Mouse (Mus musculus): ENCODE results near the gene Slc5a10. TPM values are rescaled to one million over a fixed set of nuclear protein-coding genes. Genes with fewer than 3 reads are reported as not detected.

Slc5a10 gene
- polyA plus RNA-seq, 1 experiment from 2014 or later: not detected

DNA sequence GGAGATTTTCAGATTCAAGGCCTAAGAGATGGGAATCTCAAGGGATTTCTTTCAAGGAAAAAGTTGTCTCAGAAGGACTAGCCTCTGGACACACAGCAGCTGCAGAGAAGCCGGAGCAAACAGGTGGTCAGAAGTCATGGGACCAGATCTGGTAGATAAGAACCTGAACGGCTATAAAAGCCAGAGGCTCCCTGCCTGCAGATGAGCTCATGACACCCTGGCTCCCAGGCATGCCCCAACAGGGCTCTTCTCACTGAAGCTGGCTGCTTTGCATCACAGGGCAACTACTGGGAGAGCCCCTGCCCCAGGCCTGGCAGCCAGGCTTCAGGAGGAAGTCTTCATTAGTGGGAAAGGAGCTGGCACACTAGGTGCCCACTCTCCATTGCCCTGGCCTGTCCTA is 45.3 kb downstream of the Slc5a10 start:
- no peak overlapping the region for H3K9ac ChIP-seq
- H3K27me3 ChIP-seq (ENCODE audit: control insufficient read depth, insufficient read depth, low read length): no peaks in the 10 kb centered on the region
- no peaks in the 10 kb centered on the region for H3K36me3 ChIP-seq (replicated peaks; ENCODE audit: control insufficient read depth, insufficient read depth)
- no peak overlapping the region for H3K4me2 ChIP-seq (replicated peaks)
- H3K27ac ChIP-seq: no peak overlapping the region
- DNase-seq (ENCODE audit: low spot score): no peak
- H3K4me3 ChIP-seq (replicated peaks; ENCODE audit: low read length): no peak overlapping the region
- H3K9me3 ChIP-seq (ENCODE audit: control insufficient read depth, low read length): no peaks in the 10 kb centered on the region
- no peak for ATAC-seq (ENCODE audit: low FRiP score)
- 0 out of 2 replicates have a peak, but pooled peaks cover 7% of the 10 kb centered on the region for H3K4me1 ChIP-seq (replicated peaks; ENCODE audit: control insufficient read depth, insufficient read depth, low read length)
- 60% methylated on average over 2 of the region's 2 CpGs for WGBS

DNA sequence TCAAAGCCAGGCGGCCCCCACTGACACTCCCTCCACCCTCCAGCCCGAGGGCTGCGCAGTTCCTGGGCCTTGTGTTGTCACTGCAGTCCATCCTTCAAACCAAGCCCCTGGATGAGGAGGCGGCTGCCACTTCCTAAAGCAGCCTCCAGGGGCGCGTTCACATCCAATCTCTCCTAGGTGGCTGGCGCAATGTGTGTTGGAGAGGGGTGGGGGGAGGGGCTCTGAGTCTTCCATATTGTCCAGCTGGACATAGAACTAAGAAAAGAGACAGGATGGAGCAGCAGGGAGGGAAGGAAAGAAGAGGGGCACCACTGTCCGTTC is 45.8 kb downstream of the Slc5a10 start:
- no peak overlapping the region for H3K9ac ChIP-seq

DNA sequence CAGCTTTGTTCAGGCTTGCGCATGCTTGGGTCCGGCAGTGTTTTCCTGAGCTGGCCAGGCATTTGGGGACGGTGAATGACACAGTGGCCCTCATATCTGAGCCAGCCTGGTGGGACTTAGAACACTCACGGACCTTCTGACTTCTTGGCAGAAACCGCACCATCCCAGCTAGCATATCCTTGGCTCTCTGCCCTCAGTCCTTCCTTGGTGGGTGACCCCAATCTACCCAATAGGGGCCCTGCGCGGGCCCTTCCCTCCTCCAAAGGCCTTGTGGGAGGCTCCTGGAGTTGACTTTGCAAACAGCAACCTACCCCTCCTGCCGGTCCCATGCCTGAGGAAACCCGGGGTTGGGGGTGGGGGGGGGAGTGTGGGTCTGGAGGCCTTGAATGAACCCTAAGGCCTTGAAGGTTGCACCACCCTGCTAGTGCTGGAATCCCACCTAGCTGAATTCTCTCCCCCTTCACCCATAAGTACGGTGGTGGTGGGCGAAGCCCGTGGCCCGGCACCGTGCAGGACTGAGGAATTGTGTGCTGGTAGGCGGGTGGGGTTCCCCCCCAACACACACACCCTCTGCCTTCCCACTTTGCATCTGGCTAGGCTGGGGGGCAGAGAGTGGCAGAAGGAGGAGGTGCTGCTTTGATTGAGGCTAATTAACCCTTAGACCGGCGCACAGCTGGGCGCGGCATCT is 46.3 kb downstream of the Slc5a10 start:
- 0 out of 2 replicates have a peak, but pooled peaks cover 7% of the 10 kb centered on the region for H3K4me1 ChIP-seq (replicated peaks; ENCODE audit: control insufficient read depth, insufficient read depth, low read length)
- H3K36me3 ChIP-seq (replicated peaks; ENCODE audit: control insufficient read depth, insufficient read depth): no peaks in the 10 kb centered on the region
- H3K4me2 ChIP-seq (replicated peaks): peak overlapping the region; percentile 19; the same call in 1 of the 2 replicates
- no peaks in the 10 kb centered on the region for H3K27me3 ChIP-seq (ENCODE audit: control insufficient read depth, insufficient read depth, low read length)
- no peak overlapping the region for H3K4me3 ChIP-seq (replicated peaks; ENCODE audit: low read length)
- no peaks in the 10 kb centered on the region for H3K9me3 ChIP-seq (ENCODE audit: control insufficient read depth, low read length)
- H3K9ac ChIP-seq: no peak overlapping the region
- no peak overlapping the region for H3K27ac ChIP-seq
- ATAC-seq (ENCODE audit: low FRiP score) (0 out of 2 replicates have a peak, but pooled peaks have one; percentile 24), DNase-seq (ENCODE audit: low spot score) (no peak)
- 22% methylated on average over 19 of the region's 19 CpGs for WGBS

More for the DNA sequence above, 45.8 kb downstream of the Slc5a10 start:
- H3K36me3 ChIP-seq (replicated peaks; ENCODE audit: control insufficient read depth, insufficient read depth): no peaks in the 10 kb centered on the region
- ATAC-seq (ENCODE audit: low FRiP score): peak; percentile 48; the same call in 1 of the 2 replicates
- peak overlapping the region; percentile 19; the same call in 1 of the 2 replicates for H3K4me2 ChIP-seq (replicated peaks)
- no peaks in the 10 kb centered on the region for H3K9me3 ChIP-seq (ENCODE audit: control insufficient read depth, low read length)
- H3K4me1 ChIP-seq (replicated peaks; ENCODE audit: control insufficient read depth, insufficient read depth, low read length): 0 out of 2 replicates have a peak, but pooled peaks cover 7% of the 10 kb centered on the region
- no peak overlapping the region for H3K4me3 ChIP-seq (replicated peaks; ENCODE audit: low read length)
- no peak overlapping the region for H3K27ac ChIP-seq
- 5% methylated on average over 8 of the region's 8 CpGs for WGBS
- DNase-seq (ENCODE audit: low spot score): peak; percentile 52
- no peaks in the 10 kb centered on the region for H3K27me3 ChIP-seq (ENCODE audit: control insufficient read depth, insufficient read depth, low read length)

DNA sequence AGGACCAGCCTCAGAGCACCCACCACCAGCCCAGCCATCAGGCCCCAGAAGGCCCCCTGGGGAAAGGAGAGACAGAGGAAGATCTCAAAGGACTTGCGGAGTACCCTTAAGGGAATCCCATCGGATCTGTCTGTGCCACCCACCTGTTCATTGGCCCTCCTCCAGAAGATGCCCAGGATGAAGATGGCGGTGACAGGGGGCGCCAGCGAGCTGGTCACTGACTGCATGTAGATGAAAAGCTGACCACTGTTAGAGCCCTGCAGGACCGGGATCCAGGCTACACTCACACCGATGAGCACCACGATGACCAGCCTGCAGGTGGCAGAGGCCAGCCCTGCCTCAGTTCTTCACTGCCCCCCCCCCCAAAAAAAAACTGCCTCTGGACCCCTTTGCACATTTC is 46.9 kb downstream of the Slc5a10 start:
- H3K36me3 ChIP-seq (replicated peaks; ENCODE audit: control insufficient read depth, insufficient read depth): no peaks in the 10 kb centered on the region
- no peak overlapping the region for H3K27ac ChIP-seq
- 25% methylated on average over 7 of the region's 8 CpGs for WGBS
- H3K9ac ChIP-seq: no peak overlapping the region
- no peaks in the 10 kb centered on the region for H3K27me3 ChIP-seq (ENCODE audit: control insufficient read depth, insufficient read depth, low read length)
- ATAC-seq (ENCODE audit: low FRiP score) (no peak), DNase-seq (ENCODE audit: low spot score) (no peak)
- H3K4me2 ChIP-seq (replicated peaks): no peak overlapping the region
- H3K4me1 ChIP-seq (replicated peaks; ENCODE audit: control insufficient read depth, insufficient read depth, low read length): 0 out of 2 replicates have a peak, but pooled peaks cover 7% of the 10 kb centered on the region
- H3K4me3 ChIP-seq (replicated peaks; ENCODE audit: low read length): no peak overlapping the region
- H3K9me3 ChIP-seq (ENCODE audit: control insufficient read depth, low read length): no peaks in the 10 kb centered on the region

DNA sequence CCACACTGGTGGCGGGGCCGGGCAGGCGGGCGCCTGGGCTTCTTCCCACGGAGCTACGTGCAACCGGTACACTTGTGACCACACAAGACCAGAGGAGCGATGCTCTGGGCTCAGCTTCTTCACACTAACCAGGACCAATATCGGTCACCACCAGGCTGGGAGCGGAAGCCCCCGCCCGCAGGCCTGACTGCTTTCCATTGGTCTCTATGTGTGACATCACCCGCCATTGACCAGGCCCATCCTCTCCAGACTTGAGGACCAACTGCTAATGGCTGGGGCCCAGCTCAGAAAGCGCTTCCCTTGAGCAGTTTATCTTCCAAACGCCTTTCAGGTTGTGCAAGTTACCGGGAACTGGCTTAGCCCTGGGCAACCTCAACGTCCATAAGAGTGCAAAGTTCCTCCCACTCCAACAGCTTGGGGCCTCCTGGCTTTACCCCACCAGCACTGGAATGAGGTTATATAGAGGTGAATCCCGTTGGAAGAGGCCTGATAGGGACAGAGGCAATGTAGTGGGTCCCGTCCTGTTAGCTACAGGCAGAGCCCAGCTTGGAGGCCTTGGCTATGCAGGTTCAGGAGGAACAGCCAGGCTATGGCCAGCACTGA is 48.7 kb downstream of the Slc5a10 start:
- Histone ChIP-seq H3K4me2 (replicated peaks) (no peak overlapping the region), H3K4me3 (replicated peaks; ENCODE audit: low read length) (no peak overlapping the region), H3K27me3 (ENCODE audit: control insufficient read depth, insufficient read depth, low read length) (no peaks in the 10 kb centered on the region), H3K4me1 (replicated peaks; ENCODE audit: control insufficient read depth, insufficient read depth, low read length) (0 out of 2 replicates have a peak, but pooled peaks cover 7% of the 10 kb centered on the region), H3K9ac (no peak overlapping the region), H3K9me3 (ENCODE audit: control insufficient read depth, low read length) (no peaks in the 10 kb centered on the region), H3K36me3 (replicated peaks; ENCODE audit: control insufficient read depth, insufficient read depth) (no peaks in the 10 kb centered on the region), H3K27ac (no peak overlapping the region)
- 69% methylated on average over 19 of the region's 19 CpGs for WGBS
- no peak for ATAC-seq (ENCODE audit: low FRiP score)
- DNase-seq (ENCODE audit: low spot score): no peak

DNA sequence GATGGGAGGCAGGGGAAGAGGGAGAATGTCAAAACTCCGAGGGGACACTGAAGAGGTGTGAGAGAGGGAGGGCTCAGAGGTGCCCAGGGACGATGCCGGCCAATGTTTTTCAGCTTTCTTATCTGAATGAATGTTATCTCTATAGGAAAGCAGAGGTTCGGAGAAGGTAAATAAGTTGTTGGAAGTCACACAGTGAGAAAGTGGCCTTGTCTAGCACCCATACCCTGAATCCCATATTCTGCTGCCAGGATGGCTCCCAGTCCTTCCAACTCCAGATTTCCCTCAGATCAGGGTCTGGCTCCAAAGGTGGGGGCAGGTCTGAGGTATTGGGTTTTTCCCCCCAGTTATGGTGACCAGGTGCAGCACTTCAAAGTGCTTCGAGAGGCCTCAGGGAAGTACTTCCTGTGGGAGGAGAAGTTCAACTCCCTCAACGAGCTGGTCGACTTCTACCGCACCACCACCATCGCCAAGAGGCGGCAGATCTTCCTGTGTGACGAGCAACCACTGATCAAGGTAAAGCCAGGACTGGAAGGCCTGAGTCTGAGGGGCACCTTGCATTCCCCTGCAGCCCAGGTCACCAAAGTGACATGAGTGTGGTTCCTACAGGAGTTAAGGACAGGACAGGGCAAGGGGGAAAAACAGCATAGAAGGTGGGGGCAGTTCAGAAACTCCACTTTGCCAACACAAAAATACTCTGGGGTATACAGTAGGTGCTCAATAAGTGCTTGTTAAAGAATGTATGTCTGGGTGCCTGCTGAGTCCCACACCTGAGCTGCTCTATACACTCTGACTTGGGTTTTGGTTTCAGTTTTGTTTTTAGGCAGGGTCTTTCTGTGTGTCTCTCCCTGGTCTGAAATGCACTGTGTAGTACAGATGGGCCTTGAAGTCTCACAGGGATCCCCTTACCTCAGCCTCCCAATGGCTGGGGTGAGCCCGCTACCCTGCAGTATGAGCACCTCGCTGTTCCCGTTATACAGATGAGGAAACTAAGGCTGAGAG is 50.8 kb downstream of the Slc5a10 start:
- no peaks in the 10 kb centered on the region for H3K27me3 ChIP-seq (ENCODE audit: control insufficient read depth, insufficient read depth, low read length)
- WGBS: 88% methylated on average over 14 of the region's 14 CpGs
- H3K9ac ChIP-seq: no peak overlapping the region
- H3K4me2 ChIP-seq (replicated peaks): no peak overlapping the region
- H3K4me1 ChIP-seq (replicated peaks; ENCODE audit: control insufficient read depth, insufficient read depth, low read length): 0 out of 2 replicates have a peak, but pooled peaks cover 4% of the 10 kb centered on the region
- no peak overlapping the region for H3K27ac ChIP-seq
- DNase-seq (ENCODE audit: low spot score) (no peak), ATAC-seq (ENCODE audit: low FRiP score) (no peak)
- no peaks in the 10 kb centered on the region for H3K9me3 ChIP-seq (ENCODE audit: control insufficient read depth, low read length)
- no peak overlapping the region for H3K4me3 ChIP-seq (replicated peaks; ENCODE audit: low read length)
- no peaks in the 10 kb centered on the region for H3K36me3 ChIP-seq (replicated peaks; ENCODE audit: control insufficient read depth, insufficient read depth)

DNA sequence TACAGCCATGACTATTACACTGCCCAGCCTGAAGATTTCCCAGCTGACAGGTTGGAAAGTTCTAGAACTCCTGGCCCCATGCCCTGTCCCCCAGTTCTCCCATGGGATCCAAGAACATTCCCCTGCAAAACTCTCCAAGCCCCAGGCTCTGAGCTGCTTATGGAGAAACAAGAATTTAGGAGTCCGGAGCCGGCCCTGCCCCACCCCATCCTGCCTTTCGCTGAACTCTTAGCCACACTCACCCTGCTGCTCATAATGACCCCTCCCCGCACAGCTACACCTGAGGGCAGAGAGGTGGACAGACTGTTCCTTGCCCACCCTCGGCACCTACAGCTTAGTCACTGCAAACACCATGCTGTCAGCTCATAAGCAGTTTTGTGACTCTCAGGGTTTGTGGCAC is 52.8 kb downstream of the Slc5a10 start:
- WGBS: 87% methylated on average over 5 of the region's 5 CpGs
- H3K4me2 ChIP-seq (replicated peaks): no peak overlapping the region
- H3K27me3 ChIP-seq (ENCODE audit: control insufficient read depth, insufficient read depth, low read length): no peaks in the 10 kb centered on the region
- H3K27ac ChIP-seq: no peak overlapping the region
- no peaks in the 10 kb centered on the region for H3K9me3 ChIP-seq (ENCODE audit: control insufficient read depth, low read length)
- DNase-seq (ENCODE audit: low spot score) (no peak), ATAC-seq (ENCODE audit: low FRiP score) (no peak)
- no peak overlapping the region for H3K9ac ChIP-seq
- H3K4me3 ChIP-seq (replicated peaks; ENCODE audit: low read length): no peak overlapping the region
- H3K36me3 ChIP-seq (replicated peaks; ENCODE audit: control insufficient read depth, insufficient read depth): no peaks in the 10 kb centered on the region
- no peaks in the 10 kb centered on the region for H3K4me1 ChIP-seq (replicated peaks; ENCODE audit: control insufficient read depth, insufficient read depth, low read length)

DNA sequence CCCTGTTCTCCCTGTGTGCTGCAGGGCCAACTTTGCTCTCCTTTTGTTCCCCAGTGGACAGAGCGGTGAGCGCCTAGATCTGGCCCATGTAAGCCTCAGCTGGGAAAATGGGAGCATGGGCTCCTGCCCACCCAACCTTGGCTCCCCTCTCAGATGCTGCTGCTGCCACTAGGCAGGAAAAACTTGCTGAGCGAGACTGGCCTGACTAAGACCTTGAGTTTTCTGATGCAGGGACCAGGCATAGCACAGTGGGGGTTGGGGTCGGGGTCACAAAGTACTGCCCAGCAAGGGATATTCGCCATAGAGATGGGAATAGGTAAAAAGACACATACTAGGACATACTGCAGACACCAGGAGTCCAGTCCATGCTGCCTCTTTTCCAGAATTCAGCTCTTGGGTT is 53.4 kb downstream of the Slc5a10 start:
- 82% methylated on average over 5 of the region's 5 CpGs for WGBS
- no peak for ATAC-seq (ENCODE audit: low FRiP score)
- Histone ChIP-seq H3K9ac (no peak overlapping the region), H3K4me3 (replicated peaks; ENCODE audit: low read length) (no peak overlapping the region), H3K9me3 (ENCODE audit: control insufficient read depth, low read length) (no peaks in the 10 kb centered on the region), H3K4me2 (replicated peaks) (no peak overlapping the region), H3K4me1 (replicated peaks; ENCODE audit: control insufficient read depth, insufficient read depth, low read length) (no peaks in the 10 kb centered on the region), H3K27ac (no peak overlapping the region), H3K27me3 (ENCODE audit: control insufficient read depth, insufficient read depth, low read length) (no peaks in the 10 kb centered on the region), H3K36me3 (replicated peaks; ENCODE audit: control insufficient read depth, insufficient read depth) (no peaks in the 10 kb centered on the region)
- no peak for DNase-seq (ENCODE audit: low spot score)
